Mouse (Mus musculus) stomach, postnatal 0 days (tissue): ENCODE results near the gene Hoxa1.

ENCODE experiments used
- CTCF ChIP-seq: IDR thresholded peaks from 2 replicates; pipeline ENCODE4 v1.5.1; 2016; ENCODE audit warnings: antibody characterized with exemption, low read depth, mild to moderate bottlenecking, moderate library complexity
- EP300 ChIP-seq: optimal IDR thresholded peaks from 2 replicates; pipeline ENCODE3; 2016; ENCODE audit warnings: antibody characterized with exemption

GRCm38 (mm10) chr6:52180726-52181125 is 22.6 kb upstream of the Hoxa1 start:
- TF ChIP-seq CTCF (no peak), EP300 (no peak)
